ENCODE assay signal across 19 mouse cellular contexts in the genomic region with DNA sequence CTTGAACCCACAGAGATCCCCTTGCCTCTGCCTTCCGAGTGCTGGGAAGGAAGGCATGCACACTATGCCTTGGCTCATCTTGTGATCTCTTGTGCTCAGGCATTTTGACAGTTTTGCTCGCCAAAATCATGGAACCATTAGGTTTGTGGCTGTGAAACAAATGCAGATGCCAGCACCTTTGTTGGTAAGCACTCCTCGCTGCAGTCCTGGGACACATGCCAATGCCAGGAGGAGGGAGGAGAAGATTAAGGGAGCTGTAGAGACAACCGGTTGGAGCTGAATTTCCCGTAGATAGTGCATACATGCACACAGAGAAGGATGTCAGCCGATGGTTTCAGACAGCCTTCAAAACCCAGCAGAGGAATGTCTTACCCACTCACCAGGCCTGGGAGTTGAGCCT.
DNase-seq lines count a peak whose midpoint lies in the region; ATAC-seq lines count a peak whose summit lies in the region.
"Had no signal": no experiment of that assay in that cellular context is flagged by ENCODE, and none has a peak within 500 bp of the region (broad histone marks: within the 10 kb centered on the region; RNA-seq: fewer than 3 reads in every experiment).

No protein-coding gene starts in this region.

- H3K27me3 ChIP-seq in midbrain, embryonic 14.5 days (ENCODE audit: control insufficient read depth, insufficient read depth, low read length) = no peaks in the 10 kb centered on the region
- H3K27me3 ChIP-seq in midbrain, embryonic 15.5 days (replicated peaks) = no peaks in the 10 kb centered on the region
- H3K27me3 ChIP-seq: limb, embryonic 12.5 days had no signal

- 63% methylated on average over 6 of the region's 6 CpGs for WGBS in midbrain, embryonic 14.5 days
- WGBS in midbrain, embryonic 15.5 days = 62% methylated on average over 6 of the region's 6 CpGs

- no peak for DNase-seq in cerebellum, adult 8-10 months
- DNase-seq in heart, postnatal 10 days = peak; percentile 24 to 32
- DNase-seq in heart, adult 11 months = no peak
- peak; percentile 38 for DNase-seq in midbrain, embryonic 14.5 days
- peak; percentile 26 to 54 for DNase-seq in cerebellum, postnatal 25 days
- no peak for DNase-seq in lung, adult 18-20 months
- DNase-seq: adrenal gland, postnatal 10 days; gastrocnemius, postnatal 10 days; kidney, adult 2 months; kidney, postnatal 4 days; layer of hippocampus, postnatal 36 days; lung, postnatal 14 days; right cerebral cortex, postnatal 25 days; thymus, postnatal 36 days had no signal

- no peak overlapping the region for H3K9ac ChIP-seq in midbrain, embryonic 14.5 days (replicated peaks; ENCODE audit: low read length)
- H3K9ac ChIP-seq in midbrain, embryonic 15.5 days = no peak overlapping the region
- H3K9ac ChIP-seq: limb, embryonic 12.5 days; liver, embryonic 14.5 days had no signal

- H3K9me3 ChIP-seq in midbrain, embryonic 14.5 days (ENCODE audit: control insufficient read depth, low read length) = no peaks in the 10 kb centered on the region
- no peaks in the 10 kb centered on the region for H3K9me3 ChIP-seq in midbrain, embryonic 15.5 days
- H3K9me3 ChIP-seq: limb, embryonic 12.5 days had no signal

- H3K27ac ChIP-seq in midbrain, embryonic 14.5 days (replicated peaks; ENCODE audit: low read depth, low read length) = no peak overlapping the region
- H3K27ac ChIP-seq in midbrain, embryonic 15.5 days = no peak overlapping the region
- H3K27ac ChIP-seq: limb, embryonic 12.5 days; liver, embryonic 14.5 days had no signal

- no peaks in the 10 kb centered on the region for H3K4me1 ChIP-seq in midbrain, embryonic 14.5 days (ENCODE audit: control insufficient read depth, insufficient read depth, low read length)
- H3K4me1 ChIP-seq in midbrain, embryonic 15.5 days = peaks cover 3% of the 10 kb centered on the region; the same call in 1 of the 2 replicates
- H3K4me1 ChIP-seq: limb, embryonic 12.5 days had no signal

- intact Hi-C loops in heart, postnatal 10 days (cut with DNase I) = no loop called here

- H3K4me2 ChIP-seq in midbrain, embryonic 14.5 days (ENCODE audit: low read length) = no peak overlapping the region
- no peak overlapping the region for H3K4me2 ChIP-seq in midbrain, embryonic 15.5 days
- H3K4me2 ChIP-seq: heart, embryonic 11.5 days; limb, embryonic 12.5 days had no signal

- H3K4me3 ChIP-seq in midbrain, embryonic 14.5 days (replicated peaks; ENCODE audit: low read depth, low read length) = no peak overlapping the region
- H3K4me3 ChIP-seq in midbrain, embryonic 15.5 days = no peak overlapping the region
- H3K4me3 ChIP-seq: limb, embryonic 12.5 days had no signal

- no peaks in the 10 kb centered on the region for H3K36me3 ChIP-seq in midbrain, embryonic 14.5 days (ENCODE audit: control insufficient read depth, insufficient read depth, low read length)
- no peaks in the 10 kb centered on the region for H3K36me3 ChIP-seq in midbrain, embryonic 15.5 days (replicated peaks)
- H3K36me3 ChIP-seq: limb, embryonic 12.5 days had no signal

- ATAC-seq in cerebellum, adult (ENCODE audit: insufficient number of reproducible peaks, low FRiP score, low TSS enrichment) = peak; percentile 47
- no peak for ATAC-seq in midbrain, embryonic 14.5 days (ENCODE audit: low FRiP score, low TSS enrichment)
- no peak for ATAC-seq in midbrain, embryonic 15.5 days (replicated peaks)

Comparison
In these comparisons a context has a peak if more than half of its experiments do, and no peak if none do; other contexts are left out.
1. DNase-seq: peak in heart, postnatal 10 days (2 of 2), midbrain, embryonic 14.5 days (single experiment) and cerebellum, postnatal 25 days (2 of 2); none in cerebellum, adult 8-10 months (single experiment), heart, adult 11 months (single experiment) and lung, adult 18-20 months (0 of 2).